Mouse (Mus musculus) kidney, postnatal 4 days (tissue): ENCODE data around the gene Garnl3.
A peak's percentile ranks its signal among the peaks of the same experiment; 100 is the strongest.
"Not testable (repeated sequence)": the region's sequence is repeated elsewhere in the genome, so short reads cannot be mapped to it uniquely, and the experiment has no call there.

Experiments
- DNase-seq, 2 experiments: peaks; one replicate each; pipeline ENCODE4 v3.0.0; 2021; ENCODE audit warnings: mixed read lengths in 2 of 2

The Garnl3 gene

DNA sequence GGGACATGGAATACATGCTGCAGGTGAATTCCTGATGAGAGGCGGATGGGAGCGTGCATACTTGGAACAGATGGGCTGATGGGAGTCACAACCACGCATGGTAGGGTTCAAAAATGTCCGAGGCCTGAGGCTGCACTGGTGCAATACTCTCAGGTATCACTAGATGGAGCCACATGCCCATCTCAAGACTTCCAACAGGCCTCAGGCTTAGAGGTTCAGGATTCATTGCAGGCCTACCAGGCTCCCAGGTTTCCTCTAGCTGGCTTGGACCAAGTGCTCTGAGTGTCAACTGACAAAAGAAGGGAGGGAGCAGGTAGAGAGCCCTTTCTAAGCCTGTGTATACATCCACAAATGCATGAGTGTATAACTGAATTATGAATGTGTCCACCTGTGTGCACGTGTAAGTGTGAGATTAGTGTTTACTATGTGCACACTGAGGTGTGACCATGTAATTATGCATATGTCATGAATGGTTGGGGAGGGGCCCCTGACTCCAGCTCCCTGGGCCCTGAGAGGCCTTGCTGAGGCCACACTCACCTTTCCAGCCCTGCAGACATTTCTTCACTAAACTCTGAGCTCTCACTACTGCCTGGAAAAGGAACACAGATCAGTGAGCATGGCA lies 23.4 kb upstream of the Garnl3 start:
- DNase-seq, result peak; percentile 85 to 87

DNA sequence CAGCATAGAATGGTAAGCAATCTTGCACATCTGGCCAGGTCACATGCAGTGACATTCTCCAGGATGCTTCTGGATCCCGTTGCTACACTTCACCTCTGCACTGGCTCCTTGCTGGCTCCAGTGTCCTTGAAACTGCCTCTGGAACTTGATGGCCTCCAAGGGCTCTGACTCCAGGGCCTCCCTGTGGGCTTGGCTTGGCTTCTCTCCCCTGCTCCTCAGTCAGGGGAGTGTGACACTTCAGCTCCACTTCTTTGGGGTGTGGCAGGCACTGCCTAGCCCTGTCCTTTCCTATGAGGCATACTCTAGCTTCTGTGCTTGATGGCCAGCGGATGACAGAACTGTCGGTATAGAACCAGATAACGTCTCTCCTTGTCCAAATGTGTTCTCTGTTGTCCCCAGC lies 15.5 kb upstream of the Garnl3 start:
- DNase-seq, result no peak

DNA sequence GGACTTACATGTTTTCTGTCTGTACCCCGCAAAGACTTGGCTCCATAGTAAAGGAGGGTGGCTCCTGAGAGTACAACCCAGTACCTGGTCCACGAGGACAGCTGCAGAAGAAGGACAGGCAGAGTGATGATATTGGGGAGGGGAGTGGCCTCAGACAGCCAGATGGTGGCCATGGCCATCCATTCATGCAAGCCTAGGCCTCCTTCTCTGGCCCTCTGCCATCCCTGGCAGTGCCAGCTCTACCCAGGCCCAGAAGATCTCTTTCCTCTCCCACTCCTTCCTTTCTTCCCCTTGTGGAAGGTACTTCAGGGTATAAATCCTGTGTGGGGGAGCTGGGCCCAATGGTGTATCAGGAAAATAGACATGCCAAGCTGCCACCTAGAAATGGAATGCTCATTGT lies 11.8 kb upstream of the Garnl3 start:
- DNase-seq, result no peak

DNA sequence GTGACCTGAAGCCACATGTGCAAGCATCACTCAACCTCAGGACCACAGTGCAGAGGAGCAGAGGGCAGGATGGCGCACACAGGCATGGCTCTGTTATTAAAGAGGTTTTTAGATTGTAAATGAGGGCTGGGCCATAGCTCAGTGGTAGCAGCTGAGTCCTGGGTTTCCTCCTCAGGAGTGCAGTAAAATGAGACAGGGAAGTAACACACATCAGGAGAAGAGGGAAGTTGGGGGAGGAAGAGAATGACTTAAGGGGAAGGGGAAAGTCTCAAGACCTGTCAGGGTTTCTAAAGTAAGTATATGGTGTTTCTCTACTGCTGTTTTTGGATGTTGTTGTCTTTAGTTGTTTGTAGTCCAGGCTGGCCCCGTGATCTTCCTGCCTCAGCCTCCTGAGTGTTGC lies 7.0 kb upstream of the Garnl3 start:
- no peak for DNase-seq

DNA sequence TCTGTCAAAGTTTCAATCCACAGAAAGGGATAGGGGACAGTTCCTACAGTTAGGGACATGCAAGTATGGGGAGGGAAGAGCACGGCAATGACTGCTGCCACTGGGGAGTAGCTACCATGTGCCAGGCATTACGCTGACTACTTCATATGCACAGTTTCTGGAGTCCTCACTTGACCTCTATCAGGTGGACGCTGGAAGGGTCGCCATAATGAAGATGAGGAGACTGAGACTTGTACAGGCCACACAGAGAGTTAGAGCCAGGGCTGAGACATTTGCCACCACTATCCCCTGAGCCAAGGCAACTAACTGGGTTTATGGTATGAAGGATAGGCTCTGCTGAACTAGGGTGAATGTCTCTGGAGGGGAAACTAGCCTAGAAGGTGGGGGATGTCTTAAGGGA lies 6.3 kb upstream of the Garnl3 start:
- DNase-seq, result no peak

DNA sequence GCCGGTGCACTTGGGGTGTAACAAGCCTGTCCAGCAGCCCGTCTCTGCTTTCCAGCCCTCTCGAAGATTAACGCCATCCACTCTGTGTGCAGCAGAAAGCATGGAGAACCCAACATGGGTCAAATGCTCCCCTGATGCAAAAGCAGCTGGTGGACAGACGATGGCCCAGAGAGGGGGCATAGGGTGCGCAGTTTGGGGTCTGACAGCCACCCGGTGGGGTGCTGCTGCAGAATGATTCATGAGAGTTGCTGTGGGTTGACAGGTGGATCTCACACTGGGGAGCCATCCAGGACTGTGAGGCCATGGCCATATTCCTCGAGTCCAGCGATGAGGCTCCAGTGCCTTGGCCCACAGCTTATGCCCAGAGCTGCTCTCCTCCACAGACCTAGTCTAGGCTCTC lies 5.8 kb upstream of the Garnl3 start:
- DNase-seq, result no peak

DNA sequence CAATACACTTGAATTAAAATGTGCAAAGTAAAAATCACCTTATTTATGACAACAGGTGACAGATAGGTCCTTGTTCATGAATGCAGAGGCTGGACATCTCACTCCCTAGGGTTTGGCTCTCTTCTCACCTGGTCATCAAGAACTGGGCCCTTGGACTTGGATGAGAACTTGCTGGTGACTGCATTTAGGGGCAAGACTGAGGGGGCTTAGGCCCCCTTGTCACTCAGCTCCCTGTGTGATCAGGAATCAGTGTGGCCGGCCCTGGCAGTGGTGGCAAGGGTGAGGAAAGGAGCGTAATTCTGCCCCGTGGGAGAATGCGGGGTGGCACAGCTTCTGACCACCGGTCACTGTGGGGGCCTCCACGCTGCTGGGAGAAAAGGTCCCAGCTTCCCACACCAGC lies 4.9 kb upstream of the Garnl3 start:
- DNase-seq, result no peak

DNA sequence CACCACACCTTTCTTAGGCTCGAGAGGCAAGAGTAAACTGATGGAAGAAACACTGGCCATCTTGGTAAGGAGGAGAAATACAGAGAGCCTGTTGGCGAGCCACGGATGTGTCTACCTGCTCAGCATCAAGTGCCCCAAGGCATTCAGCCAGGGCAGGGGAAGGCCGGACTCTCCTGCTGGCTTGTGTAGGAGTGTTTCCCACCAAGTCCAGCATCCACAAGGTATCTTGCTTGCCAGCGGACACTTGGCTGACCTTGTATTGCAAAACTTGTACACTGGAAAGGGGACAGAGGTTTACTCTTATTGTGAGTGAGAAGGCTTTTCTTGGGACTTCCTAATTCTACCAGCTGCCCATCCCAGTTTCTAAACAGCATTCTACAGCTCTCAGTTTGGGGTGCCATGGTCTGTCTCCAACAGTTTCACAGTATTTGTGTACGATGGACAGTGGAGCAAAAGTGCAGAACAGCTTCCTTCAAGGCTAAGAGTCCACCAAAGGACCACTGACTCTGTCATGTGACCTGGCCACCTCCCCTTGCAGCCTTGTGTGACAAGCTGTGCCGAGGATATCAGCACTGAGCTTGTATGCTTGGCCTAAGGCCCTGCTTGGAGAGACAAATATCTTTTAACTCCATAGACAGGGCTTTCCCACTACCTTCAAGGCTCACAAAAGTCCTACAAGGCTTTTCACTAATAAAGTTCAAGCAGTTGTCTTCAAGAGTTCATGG lies 3.5 kb upstream of the Garnl3 start:
- no peak for DNase-seq

DNA sequence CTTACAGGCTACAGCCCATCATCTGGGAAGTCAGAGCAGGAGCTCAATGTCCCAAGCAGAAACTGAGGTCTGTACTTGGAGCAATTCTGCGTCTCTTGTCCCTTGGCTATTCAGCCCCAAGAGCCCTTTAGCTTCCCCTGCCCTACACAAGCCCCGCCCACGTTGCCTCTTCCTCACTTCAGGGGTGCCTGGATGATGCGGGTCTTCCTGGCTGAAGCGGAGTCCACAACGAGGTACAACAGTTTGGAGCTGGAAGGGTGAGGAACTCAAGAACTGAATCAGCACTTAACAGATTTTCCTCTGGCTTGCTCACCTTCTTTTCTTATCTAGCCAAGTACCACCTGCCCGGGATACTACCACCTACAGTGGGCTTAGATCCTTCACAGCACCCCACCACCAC lies 852 bp upstream of the Garnl3 start:
- DNase-seq, result no peak

DNA sequence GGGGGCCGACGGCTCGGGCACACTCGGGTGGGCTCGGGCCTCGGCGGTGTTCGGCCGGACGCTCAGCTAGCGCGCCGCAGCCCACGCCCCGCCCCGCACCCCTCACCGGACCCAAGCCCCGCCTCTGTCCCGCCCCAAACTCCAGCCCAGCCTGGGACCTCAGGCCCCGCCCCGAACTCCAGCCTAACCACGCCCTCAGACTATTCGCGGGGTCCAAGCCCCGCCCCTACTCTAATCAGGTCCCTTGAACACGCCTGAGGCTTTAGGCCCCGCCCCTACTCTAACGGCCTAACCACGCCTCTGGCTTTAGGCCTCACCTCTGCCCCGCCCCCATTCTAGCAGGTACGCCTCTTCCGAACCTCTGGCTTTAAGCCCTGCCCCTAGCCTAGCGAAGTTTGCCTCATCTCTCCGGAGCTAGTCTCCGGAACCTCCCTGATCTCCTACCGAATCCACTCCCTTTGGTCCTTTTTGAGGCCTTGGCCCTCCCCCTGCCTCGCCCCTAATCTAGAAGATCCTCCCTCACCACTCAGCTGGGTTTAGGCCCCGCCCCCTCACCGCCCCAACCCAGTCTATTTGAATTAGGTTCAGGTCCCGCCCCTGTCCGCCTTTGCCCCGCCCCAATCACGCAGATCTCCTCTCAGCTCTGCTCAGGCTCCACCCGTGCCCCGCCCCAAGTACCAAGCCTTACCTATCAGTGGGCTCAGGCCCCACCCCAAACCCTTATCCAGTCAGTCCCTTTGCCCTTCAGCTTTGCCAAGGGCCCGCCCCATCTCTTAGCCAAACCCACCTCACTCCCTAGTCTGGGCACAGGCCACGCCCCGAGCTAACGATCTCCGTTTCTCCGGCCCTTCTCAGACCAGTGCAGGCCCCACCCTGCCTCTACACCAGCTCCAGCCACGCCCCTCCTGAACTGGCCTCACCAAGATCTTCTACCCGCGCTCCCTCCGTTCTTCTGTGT lies 649 bp downstream of the Garnl3 start:
- peak; percentile 100 for DNase-seq

DNA sequence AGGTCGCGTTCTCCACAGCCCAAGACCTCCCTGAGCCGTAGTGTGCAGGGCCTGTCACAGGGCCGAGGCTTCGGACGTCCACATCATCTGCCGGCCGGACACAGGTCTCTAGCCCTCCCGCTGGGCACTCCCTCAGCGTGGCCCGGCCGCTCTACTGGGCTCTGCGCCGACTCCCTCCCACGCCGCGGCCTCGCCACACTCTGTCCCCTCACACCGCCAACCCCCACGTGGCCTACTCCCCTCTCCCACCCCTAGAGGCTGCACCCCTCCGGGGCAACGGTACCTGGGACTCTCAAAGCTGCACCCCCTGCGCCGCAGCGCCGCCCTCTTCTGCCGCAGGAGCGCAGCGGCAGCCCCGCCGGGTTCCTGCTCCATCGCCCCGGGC lies 1.3 kb downstream of the Garnl3 start:
- no peak for DNase-seq

DNA sequence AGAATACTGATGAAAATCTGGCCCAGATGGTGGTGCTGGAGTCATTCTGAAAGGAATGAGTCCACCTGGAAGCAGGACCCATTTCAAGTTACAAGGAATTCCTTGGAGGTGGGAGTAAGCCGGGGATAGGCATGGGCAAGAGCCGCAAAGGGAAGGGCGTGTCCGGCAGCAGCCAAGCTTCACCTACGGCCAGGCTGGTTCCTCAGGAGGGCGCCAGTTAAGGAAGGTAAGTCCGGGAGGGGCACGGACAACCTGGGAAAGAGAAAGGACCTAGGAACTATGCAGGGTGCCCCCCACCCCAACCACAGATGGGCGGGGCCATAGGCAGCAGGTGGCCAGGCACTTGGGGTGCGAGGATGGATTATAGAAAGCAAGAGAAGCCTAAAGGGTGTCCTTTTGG lies 1.8 kb downstream of the Garnl3 start:
- DNase-seq, result peak; percentile 39 to 54

DNA sequence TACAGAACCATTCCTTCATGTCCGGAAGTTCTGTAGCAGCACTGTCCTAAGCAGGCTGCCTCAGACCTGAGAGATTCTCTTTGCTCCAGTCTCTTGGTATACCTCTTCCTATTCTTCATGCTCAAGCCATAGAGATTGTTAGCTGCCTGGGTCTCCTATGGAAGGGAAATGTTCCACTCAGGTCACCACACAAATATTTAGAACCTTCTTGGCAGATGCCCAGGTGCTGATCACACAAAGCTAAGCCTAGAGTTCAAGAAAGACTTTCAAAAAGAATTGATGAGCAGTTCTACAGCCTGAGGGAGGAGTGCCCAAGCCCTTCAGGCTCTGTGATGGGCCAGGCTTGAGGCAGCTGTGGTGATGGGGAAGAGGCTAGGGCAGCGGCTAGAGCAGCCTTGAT lies 2.4 kb downstream of the Garnl3 start:
- DNase-seq, result no peak

DNA sequence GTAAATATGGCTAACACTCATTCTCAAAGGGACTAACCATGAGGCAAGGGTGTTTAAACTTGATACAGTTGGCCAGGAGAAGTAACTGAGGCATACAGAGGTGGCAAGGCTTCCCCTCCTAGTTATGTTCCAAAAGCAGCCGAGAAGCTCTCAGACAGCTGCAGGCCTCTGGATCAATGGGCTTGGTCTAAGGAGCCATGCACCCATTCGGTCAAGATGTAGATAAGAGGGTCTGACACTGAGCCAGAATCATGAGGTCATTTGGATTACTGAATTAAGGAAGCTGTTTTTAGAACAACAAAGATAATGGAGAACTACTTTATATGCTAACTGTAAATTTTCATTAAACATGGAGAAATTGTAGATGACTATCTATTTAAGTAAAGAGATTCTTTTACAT lies 4.2 kb downstream of the Garnl3 start:
- no peak for DNase-seq

DNA sequence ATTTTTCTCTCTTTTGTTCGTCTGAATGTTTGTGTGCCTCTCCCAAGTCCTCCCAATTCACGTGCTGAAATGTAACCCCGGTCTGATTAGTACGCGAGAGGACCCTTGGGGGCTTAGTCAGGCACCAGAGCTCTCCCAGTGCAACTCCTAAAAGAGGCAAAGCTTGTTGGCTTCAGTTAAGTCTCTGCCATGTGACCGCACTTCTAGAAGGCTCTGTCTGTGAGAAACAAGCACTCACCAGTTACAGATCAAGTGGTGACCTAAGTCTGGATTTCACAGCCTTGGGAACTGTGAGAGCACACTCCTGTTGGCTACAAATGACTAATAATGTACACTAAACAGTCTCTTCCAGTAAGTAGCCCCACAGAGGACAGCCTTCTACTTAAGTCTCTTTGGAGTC lies 8.6 kb downstream of the Garnl3 start:
- DNase-seq, result no peak

DNA sequence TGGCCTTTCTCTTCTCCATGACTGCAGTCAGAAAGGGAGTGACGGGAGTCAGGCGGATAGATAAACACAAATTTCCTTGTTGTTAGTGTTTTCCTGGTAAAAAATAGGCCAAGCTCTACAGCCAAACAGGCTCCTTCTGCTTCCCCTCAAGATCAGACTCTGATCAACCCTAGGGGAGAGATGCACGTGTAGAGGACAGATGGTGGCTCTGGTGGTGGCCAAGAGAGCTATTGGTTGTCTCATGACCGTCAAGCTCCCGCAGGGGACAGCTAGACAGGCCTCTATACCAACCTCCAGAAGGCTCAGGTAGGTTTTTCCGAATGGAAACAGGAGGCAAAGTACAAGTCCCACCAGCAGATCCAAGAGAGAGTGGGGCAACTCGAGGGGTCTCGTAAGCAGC lies 30.9 kb downstream of the Garnl3 start:
- DNase-seq, result no peak

DNA sequence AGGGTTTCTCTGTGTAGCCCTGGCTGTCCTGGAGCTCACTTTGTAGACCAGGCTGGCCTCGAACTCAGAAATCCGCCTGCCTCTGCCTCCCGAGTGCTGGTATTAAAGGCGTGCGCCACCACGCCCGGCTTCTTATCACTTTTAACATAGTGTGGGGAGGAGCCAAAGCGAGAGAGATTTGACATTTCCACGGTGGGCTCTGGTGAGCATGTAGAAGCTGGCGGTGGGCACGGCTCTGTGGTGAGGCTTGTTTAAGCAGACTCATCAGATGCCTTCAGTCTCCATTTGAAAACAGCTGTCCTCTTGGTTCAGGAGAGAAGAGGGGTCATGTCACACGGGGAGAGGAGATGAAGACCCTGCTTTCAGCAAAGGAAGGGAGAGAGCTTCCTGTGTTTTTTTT lies 34.1 kb downstream of the Garnl3 start:
- not testable (repeated sequence) for DNase-seq

DNA sequence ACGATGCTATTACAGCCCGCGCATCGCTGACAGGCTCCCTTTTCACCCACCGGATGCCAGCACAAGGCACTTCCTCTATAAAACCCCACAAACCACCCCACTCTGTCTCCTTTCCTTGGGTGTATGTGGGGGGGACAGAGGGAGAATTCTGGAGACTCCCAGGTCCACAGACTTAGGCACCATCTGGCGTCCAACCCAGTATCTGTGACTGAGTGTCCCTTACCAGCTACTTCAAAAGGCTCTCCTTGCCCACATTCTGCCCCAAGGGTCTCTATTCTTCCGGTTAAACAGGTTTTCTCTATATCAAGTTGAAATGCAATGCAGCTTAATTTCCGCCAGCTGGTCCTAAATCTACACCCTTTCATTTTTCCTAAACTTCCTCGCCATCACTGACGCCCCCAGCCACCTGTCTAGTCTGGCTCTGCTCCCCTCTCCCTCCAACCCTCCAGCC lies 36.2 kb downstream of the Garnl3 start:
- no peak for DNase-seq

DNA sequence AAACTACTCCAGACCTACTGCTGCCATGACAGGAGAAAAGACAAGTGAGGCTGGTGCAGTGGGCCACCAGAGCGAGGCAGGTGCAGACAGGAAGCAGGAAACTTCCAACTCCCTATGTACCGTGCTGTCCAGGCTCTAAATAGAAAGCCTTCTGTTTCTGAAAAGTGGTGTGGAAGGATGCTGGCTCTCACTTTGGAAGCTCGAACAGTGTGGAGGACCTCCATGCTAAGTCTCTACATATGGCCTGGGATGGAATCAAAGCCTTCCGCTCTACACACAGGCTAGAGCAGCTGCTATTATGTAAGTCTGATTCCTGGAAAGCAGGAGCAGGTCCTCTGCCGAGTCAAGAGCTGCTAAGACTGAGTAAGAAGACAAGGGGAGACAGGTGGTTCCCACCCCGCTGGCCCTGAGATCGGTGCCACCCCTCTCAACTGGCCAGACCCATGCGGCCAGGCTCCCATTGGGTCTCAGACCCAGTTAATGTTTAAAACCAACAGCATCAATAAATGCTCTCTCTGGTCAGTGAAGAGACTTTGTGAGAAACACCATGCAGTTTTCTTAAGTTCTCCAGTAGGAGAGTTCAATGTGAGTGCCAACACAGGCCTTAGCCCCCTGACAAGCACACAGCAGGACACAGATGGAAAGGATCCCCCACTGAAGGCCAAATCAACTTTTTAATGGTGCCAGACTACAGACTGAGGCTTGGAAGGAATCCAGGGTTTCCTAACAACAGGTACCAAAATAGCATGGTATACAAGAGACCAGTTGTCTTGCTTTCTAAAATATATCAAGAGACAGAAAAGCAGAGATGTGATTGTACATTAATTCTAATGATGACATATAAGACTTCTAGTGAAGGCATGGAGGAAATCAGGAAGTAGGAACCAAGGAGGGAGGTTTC lies 40.6 kb downstream of the Garnl3 start:
- no peak for DNase-seq

DNA sequence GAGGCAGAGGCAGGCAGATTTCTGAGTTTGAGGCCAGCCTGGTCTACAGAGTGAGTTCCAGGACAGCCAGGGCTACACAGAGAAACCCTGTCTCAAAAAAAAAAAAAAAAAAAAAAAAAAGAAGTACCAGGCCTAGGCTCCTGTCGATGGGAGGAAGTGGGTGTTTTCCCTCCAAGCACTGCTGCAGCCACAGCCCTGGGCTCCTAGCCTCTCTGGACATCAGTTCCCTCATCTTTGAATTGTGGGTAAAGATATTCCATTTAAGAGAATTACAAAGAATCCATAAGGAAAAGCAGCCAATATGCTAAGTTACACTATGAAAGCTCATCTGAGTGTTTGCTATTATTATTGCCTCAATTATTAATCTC lies 41.4 kb downstream of the Garnl3 start:
- not testable (repeated sequence) for DNase-seq

DNA sequence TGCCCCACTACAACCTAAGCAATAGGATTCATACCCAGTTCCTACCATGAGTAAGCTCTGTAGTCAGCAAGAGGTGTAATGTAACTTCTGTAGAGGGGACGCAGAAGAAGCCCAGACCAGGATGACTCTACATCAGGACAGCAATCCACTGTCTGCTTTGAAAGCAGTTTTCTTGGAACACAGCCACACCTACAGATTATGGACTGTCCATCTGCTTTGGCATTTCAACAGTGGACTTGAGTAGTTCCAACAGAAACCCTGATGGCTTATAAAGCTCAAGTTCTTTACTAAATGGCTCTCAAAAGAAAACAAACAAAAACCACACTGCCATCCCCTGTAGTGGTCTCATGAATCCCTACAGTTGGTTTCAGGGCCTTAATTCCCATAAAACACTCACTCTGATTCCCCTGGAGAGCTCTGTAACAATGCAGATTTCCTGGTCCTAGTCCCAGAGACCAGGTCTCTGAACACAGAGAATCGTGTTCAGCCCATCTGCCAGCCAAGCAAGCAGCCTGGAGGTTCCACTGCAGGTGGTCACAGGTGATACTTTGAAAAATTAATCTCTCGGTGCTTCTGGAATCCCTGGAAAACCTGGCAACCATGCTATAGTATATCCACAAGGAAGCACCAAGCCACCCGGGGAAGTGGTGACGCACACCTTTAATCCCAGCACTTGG lies 42.0 kb downstream of the Garnl3 start:
- no peak for DNase-seq
